Mouse (Mus musculus): Measurements from ENCODE around the gene Vmn2r26.
"Not testable (repeated sequence)": the region's sequence is repeated elsewhere in the genome, so short reads cannot be mapped to it uniquely, and the experiment has no call there.

Vmn2r26 gene

GRCm38 (mm10) chr6:124024268-124024667 is at the start of gene Vmn2r26:
Gene Vmn2r26, plus strand, starts transcription at chr6:124024568.
- DNase-seq: not testable (repeated sequence)

DNA sequence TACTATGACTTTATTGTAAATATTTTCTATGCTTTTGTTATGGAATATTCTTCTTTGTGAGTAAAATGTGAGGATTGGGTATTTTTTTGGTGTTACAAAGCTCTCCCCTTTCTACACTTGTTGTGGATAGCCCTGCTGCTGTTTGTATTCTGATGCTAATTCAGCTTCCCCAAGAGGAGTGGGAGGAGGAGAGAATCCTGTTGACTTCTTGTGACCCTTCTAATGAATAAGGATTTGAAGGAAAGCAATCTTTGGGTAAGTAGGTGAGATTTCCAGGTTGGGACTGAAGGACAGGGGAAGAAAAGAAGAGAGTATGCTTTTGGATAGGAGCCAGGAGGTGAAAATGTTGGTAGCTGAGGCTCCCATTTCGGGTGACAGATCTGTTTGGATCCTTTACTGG is 3.5 kb upstream of the Vmn2r26 start:
- DNase-seq: no peak

GRCm38 (mm10) chr6:124048388-124048787 is 24.0 kb downstream of the Vmn2r26 start:
- no peak for DNase-seq

DNA sequence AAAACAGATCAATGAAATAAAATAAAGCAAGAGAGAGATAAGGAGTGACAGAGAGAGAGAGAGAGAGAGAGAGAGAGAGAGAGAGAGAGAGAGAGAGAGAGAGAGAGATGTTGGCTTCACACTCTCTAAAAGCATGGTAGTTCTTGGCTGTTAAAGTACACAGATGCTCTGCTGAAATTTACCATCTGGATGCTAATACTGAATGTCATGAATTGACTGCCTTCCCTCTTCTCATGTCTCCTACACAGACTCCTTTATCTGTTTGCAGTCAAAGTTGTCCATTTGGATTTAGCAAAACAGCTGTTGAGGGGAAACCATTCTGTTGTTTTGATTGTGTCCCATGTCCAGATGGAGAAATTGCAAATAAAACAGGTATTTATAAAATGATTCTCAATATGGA is 29.2 kb downstream of the Vmn2r26 start:
- DNase-seq: not testable (repeated sequence)

GRCm38 (mm10) chr6:124102334-124102733 is 78.0 kb downstream of the Vmn2r26 start:
- DNase-seq: no peak

Data from kidney, adult 8-10 months (tissue).